Mouse (Mus musculus): ENCODE measurements around the gene Cdkn1b. TPM values are rescaled to one million over a fixed set of nuclear protein-coding genes. Genes with fewer than 3 reads are reported as not detected.

Gene Cdkn1b
- polyA plus RNA-seq (2017; shearing (Covaris generic)), result 44.1 TPM

GRCm38 (mm10) chr6:134920190-134921013 is at the start of gene Cdkn1b:
Gene Cdkn1b (plus strand): TSS chr6:134920401.

GRCm38 (mm10) chr6:134898095-134898965 is 21.9 kb upstream of the Cdkn1b start, which contains the start of gene Gpr19:
Gene Gpr19 (minus strand): TSS chr6:134898578.

Other genes starting within 250 kb of the Cdkn1b start
- gene Dusp16, start 127.8 kb upstream of the Cdkn1b start, polyA plus RNA-seq (2017; shearing (Covaris generic)), result 2.7 TPM
- gene Crebl2, start 90.2 kb upstream of the Cdkn1b start, polyA plus RNA-seq (2017; shearing (Covaris generic)), result 30.1 TPM
- gene Gpr19, start 21.8 kb upstream of the Cdkn1b start, polyA plus RNA-seq (2017; shearing (Covaris generic)), result 11.2 TPM
- 0.16 TPM for gene Apold1, start 61.3 kb downstream of the Cdkn1b start, polyA plus RNA-seq (2017; shearing (Covaris generic))
- 168 TPM for gene Ddx47, start 91.2 kb downstream of the Cdkn1b start, polyA plus RNA-seq (2017; shearing (Covaris generic))
- 0.83 TPM for gene Gprc5a, start 145.2 kb downstream of the Cdkn1b start, polyA plus RNA-seq (2017; shearing (Covaris generic))
- not detected for gene Gprc5d, start 197.9 kb downstream of the Cdkn1b start, polyA plus RNA-seq (2017; shearing (Covaris generic))

Measured in inflammation-experienced regulatory T-cells, adult 16 weeks (primary cell).